Mouse (Mus musculus) frontal cortex, adult 2 months (tissue): ENCODE measurements around the gene Olfr1356. TPM values are rescaled to one million over a fixed set of nuclear protein-coding genes. Genes with fewer than 3 reads are reported as not detected.
"Not testable (repeated sequence)": the region's sequence is repeated elsewhere in the genome, so short reads cannot be mapped to it uniquely, and the experiment has no call there.

Experiments used
- DNase-seq, 2 experiments: peaks; one replicate each; pipeline ENCODE4 v3.0.0; 2022; ENCODE audit warnings: low spot score in 1 of 2; ENCODE audit errors: extremely low spot score in 1 of 2
- polyA plus RNA-seq: library from polyadenylated mRNA; depleted of rRNA; stranded (reverse); fragments of >200 nt; gene quantifications from 2 replicates; pipeline ENCODE4 v1.2.3, GENCODE M21; 2012; rRNA removed

The Olfr1356 gene
- polyA plus RNA-seq, result not detected in 2 replicates

DNA sequence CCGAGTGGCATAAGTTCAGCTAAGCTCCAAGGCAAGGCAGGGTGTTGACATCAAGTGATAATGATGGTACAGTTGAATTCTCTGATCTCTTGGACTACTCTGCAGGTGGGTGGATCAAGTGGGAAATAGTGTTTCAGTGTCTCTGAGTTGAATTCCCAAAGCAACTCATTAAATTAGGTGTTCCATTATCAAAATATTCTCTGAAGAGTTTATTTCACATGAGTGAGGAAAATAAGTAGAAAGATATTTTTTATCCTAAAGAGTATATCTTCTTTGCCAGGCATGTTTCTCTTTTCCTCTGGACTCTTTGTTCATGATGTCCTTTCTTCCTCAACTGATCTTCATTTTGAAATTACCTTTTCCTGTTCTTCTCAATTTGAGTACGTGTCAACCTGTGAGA lies at the start of gene Olfr1356:
Olfr1356 (minus strand) TSS at position 101 of the 400 bp plus-strand sequence.
- DNase-seq, result no peak

DNA sequence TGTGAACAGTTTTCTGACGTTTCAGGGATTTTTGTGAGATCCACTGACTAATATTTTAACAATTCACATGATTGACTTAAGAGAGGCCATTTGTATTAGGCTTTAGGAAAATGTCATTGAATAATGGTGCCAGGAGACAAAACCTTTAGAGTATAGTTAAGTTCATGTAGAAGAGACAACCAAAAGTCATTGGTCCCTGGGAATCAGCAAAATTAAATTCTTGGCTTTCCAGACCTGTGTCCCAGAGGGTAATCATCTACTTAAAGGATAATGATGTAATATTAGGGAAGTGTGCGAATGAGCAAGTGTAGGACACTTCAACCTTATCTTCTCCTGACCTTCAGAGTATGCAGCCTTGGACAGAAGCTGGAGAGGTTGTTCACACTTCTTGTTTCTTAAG lies 23.3 kb upstream of the Olfr1356 start, which contains the start of gene Olfr1355:
Olfr1355 (plus strand) TSS at position 301 of the 400 bp plus-strand sequence.
- no peak for DNase-seq

DNA sequence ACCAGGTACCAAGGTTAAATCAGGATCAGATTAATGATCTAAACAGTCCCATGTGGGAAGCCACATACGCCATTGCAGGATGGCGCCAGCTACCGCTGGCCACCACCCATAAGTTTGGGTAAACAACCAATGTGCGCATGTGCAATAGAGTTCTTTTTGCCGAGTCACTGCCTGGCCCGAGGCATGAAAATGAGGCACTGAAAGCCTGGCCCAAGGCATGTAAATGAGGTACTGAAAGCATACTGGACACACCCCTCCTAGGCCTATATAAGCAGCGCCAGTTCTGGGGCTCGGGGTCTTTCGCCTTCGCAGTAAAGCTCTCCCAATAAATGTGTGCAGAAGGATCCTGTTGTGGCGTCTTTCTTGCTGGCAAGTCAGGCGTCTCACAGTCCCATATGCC lies 11.5 kb downstream of the Olfr1356 start:
- not testable (repeated sequence) for DNase-seq

DNA sequence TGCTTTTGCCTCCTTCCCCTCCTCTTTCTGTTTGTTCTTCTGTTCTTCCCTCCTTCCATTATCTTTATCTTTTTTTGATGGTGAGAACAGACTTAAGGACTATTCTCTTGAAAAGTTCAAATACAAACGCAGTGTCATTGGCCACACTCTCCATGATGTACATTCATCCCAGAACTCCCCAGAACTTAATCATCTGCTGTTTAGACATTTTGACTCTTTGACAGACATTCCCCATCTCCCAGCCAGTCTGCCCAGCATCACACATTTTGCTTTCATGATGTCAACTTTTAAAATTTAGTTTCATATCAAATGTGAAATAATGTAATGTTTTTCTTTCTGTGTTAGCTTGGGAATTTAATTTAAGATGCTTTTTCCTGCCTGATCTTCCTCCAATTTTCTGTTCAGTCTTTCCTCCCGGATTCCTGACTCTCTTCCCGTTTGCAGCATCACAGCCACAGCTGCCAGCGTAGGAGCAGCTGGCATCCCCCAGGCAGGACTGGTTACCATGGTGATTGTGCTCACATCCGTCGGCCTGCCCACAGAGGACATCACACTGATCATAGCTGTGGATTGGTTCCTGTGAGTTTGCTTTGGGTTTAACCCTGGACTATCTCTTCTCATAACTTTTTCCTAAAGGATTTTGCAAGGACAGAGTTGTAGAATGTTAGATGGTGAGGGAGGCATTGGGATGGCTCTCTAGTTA lies 39.5 kb downstream of the Olfr1356 start:
- DNase-seq, result peak; percentile 63 to 83

DNA sequence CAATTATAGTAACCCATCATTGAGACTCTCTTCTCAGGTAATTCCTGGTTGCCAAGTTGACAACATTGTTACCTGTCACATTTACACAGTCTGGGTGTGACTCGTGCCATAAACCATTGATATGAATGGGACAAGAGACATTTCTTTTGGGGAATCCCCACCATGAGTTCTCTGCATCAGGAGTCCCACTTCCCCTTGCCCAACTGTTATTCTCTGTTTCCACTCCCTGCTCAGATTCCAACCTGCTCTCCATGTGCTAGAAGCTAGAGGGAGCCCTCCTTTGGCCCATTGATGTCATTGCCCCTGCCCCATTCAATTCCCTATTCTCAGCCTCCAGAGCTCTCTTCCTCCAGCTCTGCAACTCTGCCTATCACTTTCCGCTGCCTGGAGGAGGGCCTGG lies 50.5 kb downstream of the Olfr1356 start:
- no peak for DNase-seq

Other genes starting within 250 kb of the Olfr1356 start
- 0.08 and 0.11 TPM in 2 replicates for gene Olfr1357, start 234.1 kb downstream of the Olfr1356 start, polyA plus RNA-seq
- gene Casp14, start 133.9 kb downstream of the Olfr1356 start, polyA plus RNA-seq, result not detected in 2 replicates
- gene Ccdc105, start 99.1 kb downstream of the Olfr1356 start, polyA plus RNA-seq, result 0.15 and 0.18 TPM in 2 replicates
- gene Slc1a6, start 71.7 kb downstream of the Olfr1356 start, polyA plus RNA-seq, result 8.9 and 10.4 TPM in 2 replicates
- gene Olfr1355, start 23.4 kb upstream of the Olfr1356 start, polyA plus RNA-seq, result not detected in 2 replicates
- gene Olfr1354, start 61.0 kb upstream of the Olfr1356 start, polyA plus RNA-seq, result 0.02 TPM in 1 of 2 replicates, not detected in the other
- gene Olfr8, start 98.5 kb upstream of the Olfr1356 start, polyA plus RNA-seq, result not detected in 2 replicates
- 0.06 TPM in 1 of 2 replicates, not detected in the other for gene Olfr1353, start 111.1 kb upstream of the Olfr1356 start, polyA plus RNA-seq
- 0.02 TPM in 1 of 2 replicates, not detected in the other for gene Olfr1352, start 128.9 kb upstream of the Olfr1356 start, polyA plus RNA-seq
- not detected in 2 replicates for gene Olfr1351, start 160.3 kb upstream of the Olfr1356 start, polyA plus RNA-seq
- not detected in 2 replicates for gene Olfr57, start 176.6 kb upstream of the Olfr1356 start, polyA plus RNA-seq
- 25.0 and 25.4 TPM in 2 replicates for gene 2610008E11Rik, start 245.4 kb upstream of the Olfr1356 start, polyA plus RNA-seq